Mouse (Mus musculus) forebrain, embryonic 16.5 days (tissue): Measurements from ENCODE around the gene Duxbl3. TPM values are rescaled to one million over a fixed set of nuclear protein-coding genes. Genes with fewer than 3 reads are reported as not detected.

Experiments used
- ATAC-seq: fragments of 200-750 bp; cut with Nextera tagmentation; 2 replicates; pipeline ENCODE4 v1.8.0; 2017; ENCODE audit warnings: mild to moderate bottlenecking, moderate library complexity
- H3K27ac ChIP-seq: fragments of 300-500 bp; sonication (generic); 2 replicates; pipeline ENCODE4 v1.5.1; 2014; ENCODE audit warnings: low read length, control low read depth
- H3K27me3 ChIP-seq: fragments of 300-500 bp; sonication (generic); replicated peaks from 2 replicates; pipeline ENCODE4 v1.6.1; 2014; ENCODE audit warnings: low read length; ENCODE audit not compliant: control insufficient read depth, insufficient read depth
- H3K36me3 ChIP-seq: fragments of 300-500 bp; sonication (generic); 2 replicates; pipeline ENCODE4 v1.6.1; 2014; ENCODE audit not compliant: control insufficient read depth, insufficient read depth
- H3K4me1 ChIP-seq: fragments of 300-500 bp; sonication (generic); replicated peaks from 2 replicates; pipeline ENCODE4 v1.6.1; 2014; ENCODE audit warnings: low read length; ENCODE audit not compliant: control insufficient read depth, insufficient read depth
- H3K4me2 ChIP-seq: fragments of 300-500 bp; sonication (generic); 2 replicates; pipeline ENCODE4 v1.6.1; 2014; ENCODE audit warnings: mild to moderate bottlenecking, low read length, control low read depth
- H3K4me3 ChIP-seq: fragments of 300-500 bp; sonication (generic); replicated peaks from 2 replicates; pipeline ENCODE4 v1.5.1; 2014; ENCODE audit warnings: mild to moderate bottlenecking, low read length, control low read depth
- H3K9ac ChIP-seq: fragments of 300-500 bp; sonication (generic); replicated peaks from 2 replicates; pipeline ENCODE4 v1.6.1; 2014; ENCODE audit warnings: low read depth, low read length, control low read depth
- H3K9me3 ChIP-seq: fragments of 300-500 bp; sonication (generic); 2 replicates; pipeline ENCODE4 v1.6.1; 2016; ENCODE audit warnings: low read length; ENCODE audit not compliant: control insufficient read depth
- WGBS: fragments of 180-500 bp; shearing (Covaris S2); extraction: QIAGEN DNeasy Blood & Tissue Kit; methylation state at CpG from one replicate; pipeline ENCODE4 v1.1.7; 2014; 5-methylcytosine and 5-hydroxymethylcytosine counted together
- polyA plus RNA-seq: library from polyadenylated mRNA; unstranded; fragments of >200 nt; fragmentation: Nextera tagmentation; extraction: Ambion mirVana; gene quantifications from 2 replicates; pipeline ENCODE4 v1.2.1, GENCODE M21; 2015

Duxbl3 gene
- polyA plus RNA-seq, 1 experiment from 2014 or later = 0.58 TPM

- Histone ChIP-seq H3K36me3 (no peaks in the 10 kb centered on the region), H3K4me3 (no peak overlapping the region), H3K9me3 (no peaks in the 10 kb centered on the region)
These were observed 48.3 kb downstream of the Duxbl3 start for GRCm38 (mm10) chr14:26306032-26306431.

GRCm38 (mm10) chr14:26308813-26309212 is 51.1 kb downstream of the Duxbl3 start:
- WGBS = 80% methylated on average over 6 of the region's 6 CpGs
- Histone ChIP-seq H3K4me1 (no peaks in the 10 kb centered on the region), H3K9ac (no peak overlapping the region), H3K27me3 (no peaks in the 10 kb centered on the region), H3K36me3 (no peaks in the 10 kb centered on the region), H3K9me3 (no peaks in the 10 kb centered on the region), H3K27ac (no peak overlapping the region), H3K4me3 (no peak overlapping the region), H3K4me2 (no peak overlapping the region)
- no peak for ATAC-seq

More at GRCm38 (mm10) chr14:26306032-26306431, 48.3 kb downstream of the Duxbl3 start:
- Histone ChIP-seq H3K9ac (no peak overlapping the region), H3K4me1 (no peaks in the 10 kb centered on the region), H3K27ac (no peak overlapping the region), H3K4me2 (no peak overlapping the region), H3K27me3 (no peaks in the 10 kb centered on the region)
- ATAC-seq = no peak
- WGBS = 48% methylated on average over 2 of the region's 2 CpGs

- H3K36me3 ChIP-seq = no peaks in the 10 kb centered on the region
- no peaks in the 10 kb centered on the region for H3K27me3 ChIP-seq
- no peak overlapping the region for H3K4me2 ChIP-seq
- H3K9me3 ChIP-seq = no peaks in the 10 kb centered on the region
- H3K4me3 ChIP-seq = no peak overlapping the region
- 77% methylated on average over 1 of the region's 1 CpGs for WGBS
- H3K9ac ChIP-seq = no peak overlapping the region
- ATAC-seq = no peak
- no peak overlapping the region for H3K27ac ChIP-seq
- no peaks in the 10 kb centered on the region for H3K4me1 ChIP-seq
These were observed 51.7 kb downstream of the Duxbl3 start for GRCm38 (mm10) chr14:26309511-26309910.

GRCm38 (mm10) chr14:26316246-26316730 is 58.5 kb downstream of the Duxbl3 start:
- H3K9me3 ChIP-seq = no peaks in the 10 kb centered on the region
- H3K27me3 ChIP-seq = no peaks in the 10 kb centered on the region
- no peak overlapping the region for H3K4me2 ChIP-seq
- WGBS = 80% methylated on average over 3 of the region's 3 CpGs
- H3K27ac ChIP-seq = no peak overlapping the region
- no peak for ATAC-seq
- H3K9ac ChIP-seq = no peak overlapping the region
- no peaks in the 10 kb centered on the region for H3K4me1 ChIP-seq
- H3K36me3 ChIP-seq = no peaks in the 10 kb centered on the region
- H3K4me3 ChIP-seq = no peak overlapping the region

Other genes with a start within 250 kb of the Duxbl3 start
- gene Gm9780, start 215.3 kb upstream of the Duxbl3 start, polyA plus RNA-seq = 8.4 and 9.3 TPM in 2 replicates
- gene Tmem254c, start 190.6 kb upstream of the Duxbl3 start, polyA plus RNA-seq = 10.6 and 17.5 TPM in 2 replicates
- gene Cphx2, start 176.4 kb upstream of the Duxbl3 start, polyA plus RNA-seq = not detected in 2 replicates
- not detected in 2 replicates for gene Cphx3, start 175.7 kb upstream of the Duxbl3 start, polyA plus RNA-seq
- gene Duxbl2, start 139.6 kb upstream of the Duxbl3 start, polyA plus RNA-seq = not detected in 2 replicates
- gene Plac9b, start 75.5 kb upstream of the Duxbl3 start, polyA plus RNA-seq = 5.2 and 7.4 TPM in 2 replicates
- gene Tmem254b, start 50.9 kb upstream of the Duxbl3 start, polyA plus RNA-seq = 18.0 and 23.1 TPM in 2 replicates